Mouse (Mus musculus): ENCODE measurements around the gene Gm20716.

The Gm20716 gene

GRCm38 (mm10) chr2:168223326-168223725, 6.8 kb downstream of the Gm20716 start:
- no peak for DNase-seq

- no peak for DNase-seq
Measured at GRCm38 (mm10) chr2:168213788-168214397, 16.3 kb downstream of the Gm20716 start.

- no peak for DNase-seq
Measured at GRCm38 (mm10) chr2:168207883-168208282, 22.3 kb downstream of the Gm20716 start.

- peak; percentile 92 to 95 for DNase-seq
Measured at GRCm38 (mm10) chr2:168206725-168207644, 23.2 kb downstream of the Gm20716 start, which contains the start of gene Adnp. TSS of gene Adnp (minus strand) at chr2:168207112.

GRCm38 (mm10) chr2:168205681-168206631, 24.2 kb downstream of the Gm20716 start:
- peak; percentile 36 to 38 for DNase-seq

- DNase-seq, result peak; percentile 65 to 78
Measured at GRCm38 (mm10) chr2:168205265-168205664, 24.9 kb downstream of the Gm20716 start.

- no peak for DNase-seq
Measured at GRCm38 (mm10) chr2:168204476-168204999, 25.6 kb downstream of the Gm20716 start.

- no peak for DNase-seq
Measured at GRCm38 (mm10) chr2:168200014-168200691, 30.0 kb downstream of the Gm20716 start.

- no peak for DNase-seq
Measured at GRCm38 (mm10) chr2:168199476-168199875, 30.7 kb downstream of the Gm20716 start.

- no peak for DNase-seq
Measured at GRCm38 (mm10) chr2:168198421-168198820, 31.7 kb downstream of the Gm20716 start.

- DNase-seq, result no peak
Measured at GRCm38 (mm10) chr2:168195721-168196120, 34.4 kb downstream of the Gm20716 start.

- DNase-seq, result no peak
Measured at GRCm38 (mm10) chr2:168193685-168194084, 36.5 kb downstream of the Gm20716 start.

GRCm38 (mm10) chr2:168191856-168192255, 38.3 kb downstream of the Gm20716 start:
- no peak for DNase-seq

GRCm38 (mm10) chr2:168175946-168176345, 54.2 kb downstream of the Gm20716 start:
- DNase-seq, result no peak

- DNase-seq, result peak in 1 of 2 experiments; percentile 27
Measured at GRCm38 (mm10) chr2:168170167-168170685, 59.9 kb downstream of the Gm20716 start.

- DNase-seq, result no peak
Measured at GRCm38 (mm10) chr2:168169800-168170113, 60.4 kb downstream of the Gm20716 start.

GRCm38 (mm10) chr2:168168892-168169799, 61.0 kb downstream of the Gm20716 start:
- DNase-seq, result no peak

- no peak for DNase-seq
Measured at GRCm38 (mm10) chr2:168167781-168168180, 62.4 kb downstream of the Gm20716 start.

GRCm38 (mm10) chr2:168166750-168167460, 63.3 kb downstream of the Gm20716 start:
- DNase-seq, result no peak

GRCm38 (mm10) chr2:168161978-168162377, 68.2 kb downstream of the Gm20716 start:
- DNase-seq, result no peak
